Mouse (Mus musculus) left cerebral cortex, adult 18-20 months (tissue): ENCODE measurements at regions not wholly inside any gene's neighbourhood (a gene's known extent, or its start where the extent isn't known, plus 50 kb on each side); places are given as distances from the start of the nearest gene placed in this dataset.

Source experiments
- DNase-seq, 2 experiments: peaks; one replicate each; pipeline ENCODE4 v3.0.0; 2021 to 2022; ENCODE audit warnings: low spot score in 2 of 2, mixed read lengths in 1 of 2

GRCm38 (mm10) chr12:48680957-48681356 lies 701.5 kb upstream of the Foxg1 start:
- DNase-seq, result peak in 1 of 2 experiments; percentile 10

- no peak for DNase-seq
These were observed 676.5 kb upstream of the Foxg1 start for GRCm38 (mm10) chr12:48705963-48706362.

- no peak for DNase-seq
These were observed 668.8 kb upstream of the Foxg1 start for GRCm38 (mm10) chr12:48713646-48714045.

- DNase-seq, result no peak
These were observed 652.6 kb upstream of the Foxg1 start for GRCm38 (mm10) chr12:48729851-48730250.

GRCm38 (mm10) chr12:48758805-48759396 lies 623.6 kb upstream of the Foxg1 start:
- DNase-seq, result no peak
